Mouse (Mus musculus) hindbrain, embryonic 13.5 days (tissue): ENCODE results near the gene H2-Oa. TPM values are rescaled to one million over a fixed set of nuclear protein-coding genes. Genes with fewer than 3 reads are reported as not detected.
A peak's percentile ranks its signal among the peaks of the same experiment; 100 is the strongest.

Experiments
- ATAC-seq: fragments of 200-750 bp; cut with Nextera tagmentation; 2 replicates; pipeline ENCODE4 v1.8.0; 2017; ENCODE audit warnings: moderate TSS enrichment; ENCODE audit not compliant: low FRiP score
- H3K27ac ChIP-seq: fragments of 300-500 bp; sonication (generic); 2 replicates; pipeline ENCODE4 v1.5.1; 2015; ENCODE audit warnings: inconsistent platforms, mild to moderate bottlenecking, moderate library complexity
- H3K27me3 ChIP-seq: fragments of 300-500 bp; sonication (generic); 2 replicates; pipeline ENCODE4 v1.6.1; 2015; ENCODE audit warnings: mild to moderate bottlenecking, inconsistent platforms
- H3K36me3 ChIP-seq: fragments of 300-500 bp; sonication (generic); 2 replicates; pipeline ENCODE4 v1.6.1; 2015; ENCODE audit warnings: mild to moderate bottlenecking, inconsistent platforms
- H3K4me1 ChIP-seq: fragments of 300-500 bp; sonication (generic); replicated peaks from 2 replicates; pipeline ENCODE4 v1.6.1; 2015; ENCODE audit warnings: inconsistent platforms
- H3K4me2 ChIP-seq: fragments of 300-500 bp; sonication (generic); 2 replicates; pipeline ENCODE4 v1.6.1; 2015; ENCODE audit warnings: inconsistent platforms, mild to moderate bottlenecking, moderate library complexity
- H3K4me3 ChIP-seq: fragments of 300-500 bp; sonication (generic); 2 replicates; pipeline ENCODE4 v1.5.1; 2015; ENCODE audit warnings: mild to moderate bottlenecking, inconsistent platforms
- H3K9ac ChIP-seq: fragments of 300-500 bp; sonication (generic); 2 replicates; pipeline ENCODE4 v1.6.1; 2015; ENCODE audit warnings: mild to moderate bottlenecking, inconsistent platforms
- H3K9me3 ChIP-seq: fragments of 300-500 bp; sonication (generic); 2 replicates; pipeline ENCODE4 v1.6.1; 2016; ENCODE audit warnings: inconsistent platforms
- WGBS: fragments of 180-500 bp; shearing (Covaris S2); methylation state at CpG from one replicate; pipeline ENCODE4 v1.1.7; 2015; 5-methylcytosine and 5-hydroxymethylcytosine counted together
- polyA plus RNA-seq: library from polyadenylated mRNA; unstranded; fragments of >200 nt; fragmentation: Nextera tagmentation; extraction: Ambion mirVana; gene quantifications from 2 replicates; pipeline ENCODE4 v1.2.1, GENCODE M21; 2015

The H2-Oa gene
- polyA plus RNA-seq, 1 experiment from 2014 or later = not detected

DNA sequence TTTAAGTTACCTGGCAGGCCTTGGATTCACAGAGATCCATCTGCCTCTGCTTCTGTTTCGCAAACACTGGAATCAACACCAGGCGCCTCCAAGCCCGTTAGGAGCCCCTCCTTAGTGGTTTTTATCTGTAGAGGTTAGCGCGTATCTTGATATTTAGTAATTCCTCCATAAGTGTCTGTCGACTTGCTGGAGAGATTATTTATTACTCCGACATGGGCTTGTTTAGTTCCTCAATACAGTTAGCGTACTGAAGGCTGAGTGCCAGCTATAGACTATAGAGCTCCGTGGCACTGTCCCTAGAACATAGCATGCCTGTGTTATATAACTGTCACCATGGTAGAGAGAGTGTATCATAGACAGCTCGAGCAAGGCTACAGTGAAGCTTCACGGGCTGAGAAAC is 4.0 kb upstream of the H2-Oa start:
- 88% methylated on average over 11 of the region's 11 CpGs for whole genome bisulfite sequencing
- no peak for ATAC-seq
- H3K4me1 ChIP-seq = peaks cover 2% of the 10 kb centered on the region; the same call in 1 of the 2 replicates
- no peaks in the 10 kb centered on the region for H3K36me3 ChIP-seq
- no peak overlapping the region for H3K4me3 ChIP-seq
- H3K9me3 ChIP-seq = no peaks in the 10 kb centered on the region
- H3K27me3 ChIP-seq = no peaks in the 10 kb centered on the region
- no peak overlapping the region for H3K4me2 ChIP-seq
- H3K9ac ChIP-seq = no peak overlapping the region
- H3K27ac ChIP-seq = no peak overlapping the region

GRCm38 (mm10) chr17:34090923-34091322 is 1.2 kb upstream of the H2-Oa start:
- WGBS = 50% methylated on average over 7 of the region's 7 CpGs
- Histone ChIP-seq H3K4me1 (no peaks in the 10 kb centered on the region), H3K4me3 (no peak overlapping the region), H3K36me3 (no peaks in the 10 kb centered on the region), H3K27me3 (no peaks in the 10 kb centered on the region), H3K9me3 (no peaks in the 10 kb centered on the region), H3K27ac (no peak overlapping the region), H3K9ac (no peak overlapping the region), H3K4me2 (no peak overlapping the region)
- ATAC-seq = no peak

- Histone ChIP-seq H3K27me3 (no peaks in the 10 kb centered on the region), H3K9me3 (no peaks in the 10 kb centered on the region), H3K27ac (no peak overlapping the region), H3K4me1 (no peaks in the 10 kb centered on the region), H3K4me3 (no peak overlapping the region), H3K9ac (no peak overlapping the region), H3K36me3 (no peaks in the 10 kb centered on the region), H3K4me2 (no peak overlapping the region)
- no peak for ATAC-seq
- 37% methylated on average over 7 of the region's 7 CpGs for WGBS
These were observed 1.2 kb downstream of the H2-Oa start for GRCm38 (mm10) chr17:34093199-34093874.

- Histone ChIP-seq H3K9ac (no peak overlapping the region), H3K27me3 (no peaks in the 10 kb centered on the region), H3K27ac (no peak overlapping the region), H3K4me2 (no peak overlapping the region), H3K36me3 (no peaks in the 10 kb centered on the region), H3K4me3 (no peak overlapping the region), H3K4me1 (no peaks in the 10 kb centered on the region), H3K9me3 (no peaks in the 10 kb centered on the region)
- no peak for ATAC-seq
- 88% methylated on average over 27 of the region's 27 CpGs for WGBS
These were observed 2.3 kb downstream of the H2-Oa start for GRCm38 (mm10) chr17:34094283-34095035.

DNA sequence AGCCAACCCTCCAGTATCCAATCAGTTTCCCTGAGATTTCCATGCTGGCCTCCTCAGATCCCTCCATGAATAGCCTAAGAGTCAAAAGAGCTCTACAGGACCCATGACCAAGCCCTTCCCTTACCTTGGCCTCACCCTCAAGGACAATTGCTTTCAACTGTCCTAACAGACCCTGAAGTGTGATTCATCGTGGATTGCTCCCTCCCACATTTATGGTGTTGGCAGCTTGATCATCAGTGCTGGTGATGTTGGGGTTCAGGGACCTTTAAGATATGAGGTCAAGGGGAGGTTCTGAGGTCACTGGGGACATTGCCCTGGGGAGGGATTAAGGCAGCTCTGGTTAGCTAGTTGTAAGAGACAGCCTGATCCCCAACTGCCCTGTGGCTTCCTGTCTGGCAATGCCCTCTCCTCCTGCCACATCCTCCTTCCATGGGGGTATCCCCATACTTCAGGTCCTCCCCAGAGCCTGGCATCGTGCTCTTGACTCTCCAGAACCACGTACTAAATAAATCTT is 4.4 kb downstream of the H2-Oa start:
- no peaks in the 10 kb centered on the region for H3K36me3 ChIP-seq
- no peak overlapping the region for H3K9ac ChIP-seq
- H3K4me3 ChIP-seq = no peak overlapping the region
- no peaks in the 10 kb centered on the region for H3K9me3 ChIP-seq
- no peaks in the 10 kb centered on the region; the same call in 1 of the 2 replicates for H3K27me3 ChIP-seq
- WGBS = 79% methylated on average over 3 of the region's 3 CpGs
- no peak overlapping the region for H3K4me2 ChIP-seq
- peaks cover 6% of the 10 kb centered on the region for H3K4me1 ChIP-seq
- H3K27ac ChIP-seq = no peak overlapping the region
- ATAC-seq = no peak

DNA sequence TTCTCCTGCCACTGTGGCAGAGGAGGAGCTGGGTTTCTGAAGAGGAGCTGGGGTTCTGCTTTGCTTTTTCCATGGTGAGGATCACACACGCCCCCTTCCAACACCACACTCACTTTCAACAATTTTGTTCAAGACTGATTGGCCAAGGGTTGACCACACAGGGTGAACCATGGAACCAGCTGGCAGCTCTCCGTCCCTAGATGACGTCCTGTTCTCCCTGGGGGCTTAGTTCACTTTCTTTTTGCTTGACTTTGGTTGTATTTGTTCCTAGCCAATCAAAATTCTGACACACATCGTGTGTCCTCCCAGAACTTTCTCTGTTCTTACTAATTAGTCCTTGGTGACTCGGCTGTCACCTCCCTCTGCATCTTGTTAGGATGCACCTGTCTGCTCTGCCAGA is 5.1 kb downstream of the H2-Oa start:
- peaks cover 9% of the 10 kb centered on the region for H3K4me1 ChIP-seq
- H3K9me3 ChIP-seq = no peaks in the 10 kb centered on the region
- H3K9ac ChIP-seq = no peak overlapping the region
- no peak overlapping the region for H3K4me3 ChIP-seq
- H3K27me3 ChIP-seq = no peaks in the 10 kb centered on the region; the same call in 1 of the 2 replicates
- no peak overlapping the region for H3K4me2 ChIP-seq
- no peak overlapping the region for H3K27ac ChIP-seq
- whole genome bisulfite sequencing = 69% methylated on average over 5 of the region's 5 CpGs
- no peaks in the 10 kb centered on the region for H3K36me3 ChIP-seq
- ATAC-seq = no peak

- 67% methylated on average over 10 of the region's 10 CpGs for WGBS
These were observed 6.8 kb downstream of the H2-Oa start for GRCm38 (mm10) chr17:34098709-34099479.

GRCm38 (mm10) chr17:34099531-34099930 is 7.4 kb downstream of the H2-Oa start:
- peaks cover 9% of the 10 kb centered on the region for H3K4me1 ChIP-seq
- H3K9ac ChIP-seq = no peak overlapping the region
- 64% methylated on average over 5 of the region's 5 CpGs for WGBS
- H3K9me3 ChIP-seq = no peaks in the 10 kb centered on the region
- H3K4me2 ChIP-seq = no peak overlapping the region
- no peak for ATAC-seq
- no peaks in the 10 kb centered on the region; the same call in 1 of the 2 replicates for H3K27me3 ChIP-seq
- no peak overlapping the region for H3K4me3 ChIP-seq
- no peak overlapping the region for H3K27ac ChIP-seq
- no peaks in the 10 kb centered on the region for H3K36me3 ChIP-seq

More at GRCm38 (mm10) chr17:34098709-34099479, 6.8 kb downstream of the H2-Oa start:
- ATAC-seq = no peak
- Histone ChIP-seq H3K9me3 (no peaks in the 10 kb centered on the region), H3K9ac (no peak overlapping the region), H3K4me3 (no peak overlapping the region), H3K4me1 (peaks cover 9% of the 10 kb centered on the region), H3K27me3 (no peaks in the 10 kb centered on the region; the same call in 1 of the 2 replicates), H3K27ac (no peak overlapping the region), H3K36me3 (no peaks in the 10 kb centered on the region), H3K4me2 (no peak overlapping the region)

DNA sequence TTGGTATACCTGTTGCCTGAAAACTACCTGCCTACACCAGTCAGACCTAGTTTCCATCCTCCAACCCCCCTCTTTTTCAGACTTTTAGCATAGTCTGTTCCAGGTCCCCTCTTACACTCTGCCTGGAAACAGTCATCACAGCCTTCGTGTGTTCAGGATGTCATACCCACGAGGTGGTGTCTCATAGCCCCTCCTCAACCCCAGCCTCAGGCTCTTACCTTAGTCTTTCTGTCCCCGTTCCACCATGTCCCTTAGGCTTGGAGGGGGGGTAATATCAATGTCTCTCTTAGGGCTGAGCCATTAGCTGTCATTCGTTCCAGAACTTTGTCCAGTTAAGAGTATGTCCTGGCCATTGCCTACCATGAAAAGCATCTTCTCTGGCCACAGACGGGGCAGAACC is 9.0 kb downstream of the H2-Oa start:
- Histone ChIP-seq H3K27ac (no peak overlapping the region), H3K9me3 (no peaks in the 10 kb centered on the region), H3K4me1 (peaks cover 9% of the 10 kb centered on the region), H3K4me2 (no peak overlapping the region), H3K27me3 (no peaks in the 10 kb centered on the region; the same call in 1 of the 2 replicates), H3K9ac (no peak overlapping the region), H3K4me3 (no peak overlapping the region), H3K36me3 (no peaks in the 10 kb centered on the region)
- peak; percentile 36; the same call in 1 of the 2 replicates for ATAC-seq
- 36% methylated on average over 5 of the region's 5 CpGs for WGBS

DNA sequence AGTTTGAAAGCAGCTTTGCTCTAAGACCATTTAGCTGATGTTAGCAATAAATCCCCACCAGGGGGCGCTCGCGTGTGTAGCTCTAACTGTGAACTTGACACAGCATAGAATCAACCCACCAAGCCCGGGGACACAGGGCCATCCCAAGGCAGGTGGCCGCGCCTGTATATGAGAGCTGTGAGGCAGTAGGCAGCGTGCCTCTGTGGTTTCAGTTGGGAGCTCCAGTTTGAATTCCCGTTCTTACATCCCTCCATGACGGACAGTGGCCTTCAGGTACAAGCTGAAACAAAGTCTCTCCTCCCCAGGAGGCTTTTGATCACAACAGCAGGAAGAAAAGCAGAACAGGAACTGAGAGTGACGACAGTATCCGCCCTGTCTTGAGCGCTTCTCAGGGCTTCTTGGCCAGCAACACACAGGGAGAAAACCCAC is 9.5 kb downstream of the H2-Oa start:
- Histone ChIP-seq H3K27me3 (no peaks in the 10 kb centered on the region; the same call in 1 of the 2 replicates), H3K9ac (0 out of 2 replicates have a peak overlapping the region, but pooled peaks have one; percentile 51), H3K9me3 (no peaks in the 10 kb centered on the region), H3K4me1 (peaks cover 9% of the 10 kb centered on the region), H3K4me2 (peak overlapping the region; percentile 41), H3K27ac (no peak overlapping the region), H3K36me3 (no peaks in the 10 kb centered on the region), H3K4me3 (no peak overlapping the region)
- WGBS = 5% methylated on average over 12 of the region's 12 CpGs
- ATAC-seq = peak; percentile 79

DNA sequence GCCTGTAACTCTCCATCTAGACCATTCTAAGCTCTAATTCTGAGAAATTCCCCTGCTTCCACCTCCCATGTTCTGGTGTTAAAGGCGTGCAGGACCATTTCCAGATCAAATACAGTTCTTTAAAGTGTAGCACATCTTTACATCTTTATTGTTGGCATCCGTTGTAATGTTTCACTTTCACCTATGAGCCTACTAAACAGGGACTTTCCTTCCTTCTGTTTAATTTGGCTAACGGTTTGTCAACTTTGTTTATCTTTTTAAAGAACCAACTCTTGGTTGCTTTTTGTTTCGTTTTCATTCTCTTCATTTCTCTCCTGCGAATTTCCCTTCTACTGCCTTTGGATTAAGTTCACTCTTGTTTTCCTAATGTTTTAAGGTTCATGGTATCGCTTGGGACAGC is 10.7 kb downstream of the H2-Oa start:
- H3K4me2 ChIP-seq = no peak overlapping the region
- no peaks in the 10 kb centered on the region; the same call in 1 of the 2 replicates for H3K27me3 ChIP-seq
- peaks cover 9% of the 10 kb centered on the region for H3K4me1 ChIP-seq
- H3K36me3 ChIP-seq = no peaks in the 10 kb centered on the region; the same call in 1 of the 2 replicates
- H3K27ac ChIP-seq = no peak overlapping the region
- no peaks in the 10 kb centered on the region for H3K9me3 ChIP-seq
- no peak overlapping the region for H3K4me3 ChIP-seq
- WGBS = 86% methylated on average over 6 of the region's 6 CpGs
- no peak overlapping the region for H3K9ac ChIP-seq
- no peak for ATAC-seq

- ATAC-seq = no peak
- Histone ChIP-seq H3K4me1 (peaks cover 6% of the 10 kb centered on the region), H3K4me3 (no peak overlapping the region), H3K4me2 (no peak overlapping the region), H3K9ac (no peak overlapping the region), H3K27me3 (no peaks in the 10 kb centered on the region; the same call in 1 of the 2 replicates), H3K36me3 (peaks cover 9% of the 10 kb centered on the region), H3K9me3 (no peaks in the 10 kb centered on the region), H3K27ac (no peak overlapping the region)
- 88% methylated on average over 9 of the region's 9 CpGs for WGBS
These were observed 12.7 kb downstream of the H2-Oa start for GRCm38 (mm10) chr17:34104804-34105203.
